Mouse (Mus musculus) C2C12 (cell line): ENCODE measurements around the gene Ercc2. TPM values are rescaled to one million over a fixed set of nuclear protein-coding genes. Genes with fewer than 3 reads are reported as not detected.

Experiments used
- H3K27me3 ChIP-seq: one replicate; pipeline ENCODE4 v1.6.1; 2011; ENCODE audit not compliant: control insufficient read depth, insufficient read depth, insufficient read length
- H3K36me3 ChIP-seq: one replicate; pipeline ENCODE4 v1.6.1; 2011; ENCODE audit not compliant: control insufficient read depth, insufficient read depth
- H3K4me3 ChIP-seq: one replicate; pipeline ENCODE4 v1.5.1; 2011; ENCODE audit warnings: mild to moderate bottlenecking, control low read depth; ENCODE audit not compliant: poor library complexity, insufficient read depth, severe bottlenecking
- H3K79me2 ChIP-seq: one replicate; pipeline ENCODE4 v1.6.1; 2011; ENCODE audit not compliant: control insufficient read depth, insufficient read depth
- H3K79me3 ChIP-seq: one replicate; pipeline ENCODE4 v1.6.1; 2011; ENCODE audit warnings: low read depth, control low read depth
- H3ac ChIP-seq: one replicate; pipeline ENCODE3; 2011; ENCODE audit warnings: low read depth; ENCODE audit not compliant: control insufficient read depth, insufficient read length
- CEBPB ChIP-seq: IDR thresholded peaks from one replicate; pipeline ENCODE4 v1.6.1; 2011; ENCODE audit warnings: low read depth, mild to moderate bottlenecking, control low read depth, moderate library complexity
- CTCF ChIP-seq: IDR thresholded peaks from one replicate; pipeline ENCODE4 v1.5.1; 2011; ENCODE audit not compliant: control insufficient read depth, insufficient read depth, insufficient read length
- FOSL1 ChIP-seq: IDR thresholded peaks from one replicate; pipeline ENCODE4 v1.8.0; 2011; ENCODE audit warnings: mild to moderate bottlenecking, low read length; ENCODE audit not compliant: poor library complexity, insufficient read depth, severe bottlenecking
- MAX ChIP-seq: IDR thresholded peaks from one replicate; pipeline ENCODE4 v1.6.1; 2011; ENCODE audit warnings: mild to moderate bottlenecking, control low read depth
- MYOD1 ChIP-seq: IDR thresholded peaks from one replicate; pipeline ENCODE4 v1.6.1; 2011; ENCODE audit warnings: low read depth; ENCODE audit not compliant: control insufficient read depth, insufficient read length
- MYOG ChIP-seq: IDR thresholded peaks from one replicate; pipeline ENCODE4 v1.6.1; 2011; ENCODE audit not compliant: control insufficient read depth, insufficient read length; ENCODE audit errors: extremely low read depth
- USF1 ChIP-seq: IDR thresholded peaks from one replicate; pipeline ENCODE4 v1.6.1; 2011; ENCODE audit warnings: low read depth, mild to moderate bottlenecking, control low read depth, moderate library complexity
- polyA plus RNA-seq: library from polyadenylated mRNA; unstranded; fragments of >200 nt; fragmentation: generic; extraction: Trizol; gene quantifications from one replicate; pipeline ENCODE4 v1.2.1, GENCODE M21; 2012; ENCODE audit warnings: missing spikeins

Gene Ercc2
- polyA plus RNA-seq, 1 experiment = 9.7 TPM

GRCm38 (mm10) chr7:19403731-19404296, 22.0 kb downstream of the Ercc2 start, which contains the start of gene Klc3:
TSS of gene Klc3 (minus strand) at chr7:19404104.
- TF ChIP-seq MYOD1 (no peak), MYOG (no peak), CEBPB (no peak), MAX (no peak), FOSL1 (no peak), CTCF (no peak), USF1 (no peak)
- no peaks in the 10 kb centered on the region for H3K36me3 ChIP-seq
- H3ac ChIP-seq = no peak within 1 kb of the TSS
- no peak within 1 kb of the TSS for H3K4me3 ChIP-seq
- H3K79me2 ChIP-seq = no peaks in the 10 kb centered on the region
- no peaks in the 10 kb centered on the region for H3K79me3 ChIP-seq
- peaks cover 8% of the 10 kb centered on the region for H3K27me3 ChIP-seq

DNA sequence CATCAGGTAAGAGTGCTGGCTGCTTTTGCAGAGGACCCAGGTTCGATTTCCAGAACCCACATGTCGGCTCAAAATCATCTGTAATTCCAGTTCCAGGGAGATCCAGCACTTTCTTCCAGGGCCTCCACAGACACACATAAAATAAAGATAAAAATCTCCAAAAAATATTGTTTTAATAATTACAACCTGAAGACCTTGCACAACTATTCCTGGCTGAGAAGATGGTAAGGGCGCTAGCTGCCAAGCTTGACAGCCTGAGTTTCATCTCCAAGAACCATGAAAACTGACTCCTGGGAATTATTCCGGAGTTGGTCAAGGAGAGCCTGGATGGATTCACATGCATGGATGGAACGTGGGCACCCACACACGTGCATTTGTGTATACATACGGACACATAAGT, 22.7 kb downstream of the Ercc2 start, which contains the start of gene Ckm:
Gene Ckm (plus strand): TSS at position 301 of the 400 bp plus-strand sequence.
- Histone ChIP-seq H3K4me3 (no peak within 1 kb of the TSS), H3ac (peak within 1 kb of the TSS; percentile 4), H3K36me3 (no peaks in the 10 kb centered on the region), H3K79me3 (no peaks in the 10 kb centered on the region), H3K27me3 (peaks cover 8% of the 10 kb centered on the region), H3K79me2 (no peaks in the 10 kb centered on the region)
- TF ChIP-seq MYOD1 = no peak
- TF ChIP-seq USF1 = no peak
- TF ChIP-seq CTCF = no peak
- no peak for TF ChIP-seq MAX
- no peak for TF ChIP-seq FOSL1
- TF ChIP-seq CEBPB = no peak
- no peak for TF ChIP-seq MYOG

- no peak overlapping the region for H3K4me3 ChIP-seq
- H3ac ChIP-seq = peak overlapping the region; percentile 4
- peaks cover 8% of the 10 kb centered on the region for H3K27me3 ChIP-seq
Measured at GRCm38 (mm10) chr7:19405417-19405816, 23.6 kb downstream of the Ercc2 start.

DNA sequence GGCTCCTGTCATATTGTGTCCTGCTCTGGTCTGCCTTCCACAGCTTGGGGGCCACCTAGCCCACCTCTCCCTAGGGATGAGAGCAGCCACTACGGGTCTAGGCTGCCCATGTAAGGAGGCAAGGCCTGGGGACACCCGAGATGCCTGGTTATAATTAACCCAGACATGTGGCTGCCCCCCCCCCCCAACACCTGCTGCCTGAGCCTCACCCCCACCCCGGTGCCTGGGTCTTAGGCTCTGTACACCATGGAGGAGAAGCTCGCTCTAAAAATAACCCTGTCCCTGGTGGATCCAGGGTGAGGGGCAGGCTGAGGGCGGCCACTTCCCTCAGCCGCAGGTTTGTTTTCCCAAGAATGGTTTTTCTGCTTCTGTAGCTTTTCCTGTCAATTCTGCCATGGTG, 27.9 kb downstream of the Ercc2 start:
- Histone ChIP-seq H3K79me3 (no peaks in the 10 kb centered on the region), H3K27me3 (peaks cover 4% of the 10 kb centered on the region), H3K4me3 (no peak overlapping the region), H3K79me2 (no peaks in the 10 kb centered on the region), H3K36me3 (no peaks in the 10 kb centered on the region), H3ac (no peak overlapping the region)
- no peak for TF ChIP-seq MYOD1
- no peak for TF ChIP-seq CTCF
- no peak for TF ChIP-seq FOSL1
- no peak for TF ChIP-seq MAX
- no peak for TF ChIP-seq USF1
- TF ChIP-seq CEBPB = no peak
- no peak for TF ChIP-seq MYOG

More at GRCm38 (mm10) chr7:19405417-19405816, 23.6 kb downstream of the Ercc2 start:
- H3K36me3 ChIP-seq = no peaks in the 10 kb centered on the region
- H3K79me2 ChIP-seq = no peaks in the 10 kb centered on the region
- no peaks in the 10 kb centered on the region for H3K79me3 ChIP-seq
- TF ChIP-seq MYOG (no peak), CTCF (peak; percentile 90), USF1 (no peak)

DNA sequence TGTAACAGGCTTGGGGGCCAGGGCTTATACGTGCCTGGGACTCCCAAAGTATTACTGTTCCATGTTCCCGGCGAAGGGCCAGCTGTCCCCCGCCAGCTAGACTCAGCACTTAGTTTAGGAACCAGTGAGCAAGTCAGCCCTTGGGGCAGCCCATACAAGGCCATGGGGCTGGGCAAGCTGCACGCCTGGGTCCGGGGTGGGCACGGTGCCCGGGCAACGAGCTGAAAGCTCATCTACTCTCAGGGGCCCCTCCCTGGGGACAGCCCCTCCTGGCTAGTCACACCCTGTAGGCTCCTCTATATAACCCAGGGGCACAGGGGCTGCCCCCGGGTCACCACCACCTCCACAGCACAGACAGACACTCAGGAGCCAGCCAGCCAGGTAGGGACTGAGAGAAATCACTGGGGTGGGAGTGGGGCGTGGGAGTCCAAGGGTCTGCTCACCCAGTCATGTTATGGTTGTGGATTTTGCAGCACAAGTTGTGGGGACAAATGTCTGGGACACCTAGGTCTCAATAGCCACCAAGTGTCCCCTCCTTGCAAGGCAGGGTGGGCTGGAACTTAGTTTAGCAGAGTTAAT, 29.0 kb downstream of the Ercc2 start:
- H3K27me3 ChIP-seq = peaks cover 7% of the 10 kb centered on the region
- H3K79me2 ChIP-seq = no peaks in the 10 kb centered on the region
- no peaks in the 10 kb centered on the region for H3K79me3 ChIP-seq
- TF ChIP-seq MAX = no peak
- TF ChIP-seq CTCF = no peak
- no peak for TF ChIP-seq USF1
- TF ChIP-seq FOSL1 = no peak
- TF ChIP-seq MYOG = no peak
- no peak for TF ChIP-seq MYOD1
- no peak for TF ChIP-seq CEBPB
- H3K4me3 ChIP-seq = no peak overlapping the region
- no peaks in the 10 kb centered on the region for H3K36me3 ChIP-seq
- no peak overlapping the region for H3ac ChIP-seq

- no peak overlapping the region for H3K4me3 ChIP-seq
- TF ChIP-seq FOSL1 = no peak
- no peak for TF ChIP-seq CTCF
- no peak for TF ChIP-seq MYOD1
- TF ChIP-seq CEBPB = no peak
- no peak for TF ChIP-seq MAX
- TF ChIP-seq MYOG = no peak
- no peak for TF ChIP-seq USF1
Measured at GRCm38 (mm10) chr7:19411783-19412182, 30.0 kb downstream of the Ercc2 start.

More at GRCm38 (mm10) chr7:19411783-19412182, 30.0 kb downstream of the Ercc2 start:
- peaks cover 7% of the 10 kb centered on the region for H3K27me3 ChIP-seq
- no peaks in the 10 kb centered on the region for H3K79me3 ChIP-seq
- no peak overlapping the region for H3ac ChIP-seq
- H3K36me3 ChIP-seq = no peaks in the 10 kb centered on the region
- no peaks in the 10 kb centered on the region for H3K79me2 ChIP-seq
